Mouse (Mus musculus) G1E (cell line): ENCODE data around the gene Ube2u. TPM values are rescaled to one million over a fixed set of nuclear protein-coding genes. Genes with fewer than 3 reads are reported as not detected.
"Not testable (repeated sequence)": the region's sequence is repeated elsewhere in the genome, so short reads cannot be mapped to it uniquely, and the experiment has no call there.

Experiments used
- ATAC-seq: 2 replicates; pipeline ENCODE4 v1.8.0; 2016; ENCODE audit warnings: mild to moderate bottlenecking; ENCODE audit not compliant: insufficient number of reproducible peaks, poor library complexity, low FRiP score, severe bottlenecking; ENCODE audit errors: extremely low read depth
- DNase-seq: peaks from one replicate; pipeline ENCODE4 v3.0.0; 2012; ENCODE audit warnings: low spot score
- H3K27me3 ChIP-seq: 2 replicates; pipeline ENCODE4 v1.6.1; 2012; ENCODE audit warnings: mild to moderate bottlenecking, low read length, inconsistent platforms; ENCODE audit not compliant: insufficient read depth
- H3K36me3 ChIP-seq: replicated peaks from 2 replicates; pipeline ENCODE3; 2012; ENCODE audit warnings: mild to moderate bottlenecking, inconsistent platforms
- H3K4me1 ChIP-seq: 2 replicates; pipeline ENCODE4 v1.6.1; 2012; ENCODE audit warnings: low read depth, low read length, inconsistent platforms, mixed read lengths; ENCODE audit not compliant: insufficient read depth
- H3K4me3 ChIP-seq: 2 replicates; pipeline ENCODE4 v1.5.1; 2012; ENCODE audit warnings: low read depth, mild to moderate bottlenecking, inconsistent platforms, low read length, moderate library complexity, mixed read lengths
- H3K9me3 ChIP-seq: replicated peaks from 2 replicates; pipeline ENCODE4 v1.6.1; 2012; ENCODE audit warnings: inconsistent platforms
- CTCF ChIP-seq: IDR thresholded peaks from 2 replicates; pipeline ENCODE4 v1.5.1; 2012; ENCODE audit warnings: low read depth, low read length, inconsistent platforms, mixed read lengths
- GATA1 ChIP-seq: IDR thresholded peaks from 2 replicates; pipeline ENCODE4 v1.6.1; 2012; ENCODE audit warnings: borderline replicate concordance, low read length, inconsistent platforms, mixed read lengths
- GATA2 ChIP-seq: IDR thresholded peaks from 2 replicates; pipeline ENCODE4 v1.6.1; 2012; ENCODE audit warnings: low read depth, low read length, inconsistent platforms, borderline replicate concordance
- POLR2AphosphoS5 ChIP-seq: IDR thresholded peaks from 2 replicates; pipeline ENCODE4 v1.6.1; 2012; ENCODE audit warnings: low read depth, low read length, inconsistent platforms; ENCODE audit not compliant: insufficient replicate concordance
- TAL1 ChIP-seq: conservative IDR thresholded peaks from 2 replicates; pipeline ENCODE4 v1.6.1; 2012; ENCODE audit warnings: low read depth, low read length, inconsistent platforms, mixed read lengths
- polyA plus RNA-seq: library from polyadenylated mRNA; stranded (reverse); fragments of >175 nt; gene quantifications from 2 replicates; pipeline ENCODE4 v1.2.3, GENCODE M21; 2012
- total RNA-seq, 2 experiments: library from RNA; stranded (forward) in 1 of 2; stranded (reverse) in 1 of 2; fragments of 200-1000 nt in 1 of 2; fragments of >200 nt in 1 of 2; fragmentation: Nextera tagmentation in 1 of 2; gene quantifications; 2 replicates each; pipeline ENCODE4 v1.2.3; 2014 to 2017

Ube2u gene
- total and polyA plus RNA-seq, 3 experiments = not detected

- ATAC-seq (no peak), DNase-seq (no peak)
- Histone ChIP-seq H3K36me3 (no peaks in the 10 kb centered on the region), H3K4me1 (no peaks in the 10 kb centered on the region), H3K27me3 (no peaks in the 10 kb centered on the region), H3K9me3 (peaks cover 4% of the 10 kb centered on the region), H3K4me3 (no peak overlapping the region)
- TF ChIP-seq POLR2AphosphoS5 (no peak), TAL1 (no peak), CTCF (no peak), GATA1 (no peak), GATA2 (no peak)
Observed at GRCm38 (mm10) chr4:100488447-100488846, 9.8 kb downstream of the Ube2u start.

DNA sequence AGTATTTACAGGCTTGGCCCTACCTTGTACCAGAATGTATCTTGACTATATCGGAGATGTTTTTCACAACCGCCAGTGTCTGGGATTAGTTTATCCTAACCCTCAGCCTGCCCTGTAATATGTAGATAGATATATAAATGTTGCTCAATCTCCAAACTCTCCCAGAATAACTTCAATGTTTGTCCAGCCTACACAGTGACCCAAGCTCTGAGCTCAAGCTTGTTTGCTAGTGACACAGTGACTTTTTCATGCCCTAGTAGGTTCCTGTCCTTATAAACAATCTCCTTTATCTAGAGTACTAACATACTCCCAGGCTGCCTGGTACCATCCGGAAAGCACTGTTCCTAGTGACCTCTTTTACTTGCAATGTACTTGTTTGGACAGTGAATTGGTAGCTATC is 16.5 kb downstream of the Ube2u start:
- DNase-seq (no peak), ATAC-seq (no peak)
- no peaks in the 10 kb centered on the region for H3K4me1 ChIP-seq
- H3K27me3 ChIP-seq = no peaks in the 10 kb centered on the region
- TF ChIP-seq GATA1 = no peak
- no peak for TF ChIP-seq GATA2
- no peaks in the 10 kb centered on the region for H3K36me3 ChIP-seq
- peaks cover 2% of the 10 kb centered on the region; the same call in 1 of the 2 replicates for H3K9me3 ChIP-seq
- H3K4me3 ChIP-seq = no peak overlapping the region

DNA sequence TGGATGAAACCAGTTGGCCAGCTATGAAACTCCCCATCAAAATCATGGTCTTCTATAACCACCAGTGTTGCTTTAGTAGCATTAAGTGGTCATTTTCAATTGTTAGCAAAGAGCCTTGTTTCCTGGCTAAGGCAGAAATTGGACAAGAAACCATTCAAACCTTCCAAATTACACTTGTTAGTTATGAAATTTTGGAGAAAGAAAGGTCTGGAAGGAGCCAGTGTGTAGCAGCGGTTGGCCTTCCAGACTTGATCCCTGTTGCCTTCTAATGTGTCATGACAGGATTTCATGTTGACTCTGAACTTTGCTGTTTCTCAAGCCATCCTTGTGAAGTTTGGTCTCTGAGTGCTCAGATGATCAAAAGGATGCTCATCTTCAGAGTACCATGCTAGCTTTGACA is 17.9 kb downstream of the Ube2u start:
- Histone ChIP-seq H3K27me3 (no peaks in the 10 kb centered on the region), H3K9me3 (peaks cover 2% of the 10 kb centered on the region; the same call in 1 of the 2 replicates), H3K4me3 (no peak overlapping the region), H3K36me3 (no peaks in the 10 kb centered on the region), H3K4me1 (no peaks in the 10 kb centered on the region)
- TF ChIP-seq GATA2 = no peak
- TF ChIP-seq POLR2AphosphoS5 = no peak
- TF ChIP-seq CTCF = no peak
- ATAC-seq (no peak), DNase-seq (no peak)

DNA sequence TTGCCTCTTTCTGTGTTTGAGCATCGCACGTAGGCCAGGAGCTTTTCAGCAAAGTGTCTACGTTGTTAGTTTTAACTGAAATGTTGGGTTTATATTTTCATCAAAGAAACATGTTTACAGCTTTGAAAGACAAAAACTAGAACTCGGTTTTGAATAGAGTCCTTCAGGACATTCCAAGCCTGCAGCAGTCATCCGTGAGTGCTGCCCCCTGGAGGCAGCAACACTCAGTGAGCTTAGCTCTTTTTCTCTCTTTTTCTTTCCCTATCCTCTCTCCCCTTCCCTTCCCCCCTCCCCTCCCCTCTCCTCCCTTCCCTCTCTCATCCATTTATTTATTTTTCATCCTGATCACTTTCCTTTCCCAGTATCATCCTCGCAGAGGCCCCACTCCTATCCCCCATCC is 19.5 kb downstream of the Ube2u start:
- Histone ChIP-seq H3K4me3 (no peak overlapping the region), H3K27me3 (no peaks in the 10 kb centered on the region)

DNA sequence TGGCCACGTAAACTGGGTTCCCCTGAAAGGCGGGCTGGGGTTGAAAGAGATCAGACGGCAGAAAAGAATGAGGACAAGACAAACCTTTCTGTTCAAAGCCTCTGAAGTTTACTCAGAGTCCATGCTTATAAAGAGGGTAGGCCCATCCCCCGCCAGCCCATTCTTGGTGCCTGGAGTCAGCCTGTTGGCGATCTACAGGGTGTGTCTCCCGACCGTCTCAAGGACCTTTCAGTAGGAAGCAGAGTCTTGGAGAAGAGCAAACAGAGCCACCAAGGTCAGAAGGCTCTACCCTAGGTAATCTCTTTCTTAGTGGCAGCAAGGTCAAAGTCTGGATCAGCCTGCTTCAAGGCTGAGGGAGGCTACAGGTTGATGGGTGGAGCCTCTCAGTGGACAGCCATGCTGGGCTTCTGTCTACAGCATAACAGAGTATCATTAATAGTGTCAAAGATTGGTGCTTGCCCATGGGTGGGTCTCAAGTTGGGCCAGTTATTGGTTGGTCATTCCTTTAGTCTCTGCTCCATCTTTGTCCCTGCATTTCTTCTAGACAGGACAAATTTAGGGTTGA is 20.5 kb downstream of the Ube2u start:
- H3K4me3 ChIP-seq, H3K9me3 ChIP-seq, H3K27me3 ChIP-seq, DNase-seq, ATAC-seq, H3K36me3 ChIP-seq, H3K4me1 ChIP-seq: not testable (repeated sequence)

More for the DNA sequence above, 19.5 kb downstream of the Ube2u start:
- no peak for TF ChIP-seq GATA2
- no peak for TF ChIP-seq POLR2AphosphoS5
- no peak for TF ChIP-seq GATA1
- TF ChIP-seq TAL1 = no peak
- TF ChIP-seq CTCF = no peak
- DNase-seq (no peak), ATAC-seq (no peak)
- Histone ChIP-seq H3K4me1 (no peaks in the 10 kb centered on the region), H3K36me3 (no peaks in the 10 kb centered on the region), H3K9me3 (peaks cover 4% of the 10 kb centered on the region; the same call in 1 of the 2 replicates)

DNA sequence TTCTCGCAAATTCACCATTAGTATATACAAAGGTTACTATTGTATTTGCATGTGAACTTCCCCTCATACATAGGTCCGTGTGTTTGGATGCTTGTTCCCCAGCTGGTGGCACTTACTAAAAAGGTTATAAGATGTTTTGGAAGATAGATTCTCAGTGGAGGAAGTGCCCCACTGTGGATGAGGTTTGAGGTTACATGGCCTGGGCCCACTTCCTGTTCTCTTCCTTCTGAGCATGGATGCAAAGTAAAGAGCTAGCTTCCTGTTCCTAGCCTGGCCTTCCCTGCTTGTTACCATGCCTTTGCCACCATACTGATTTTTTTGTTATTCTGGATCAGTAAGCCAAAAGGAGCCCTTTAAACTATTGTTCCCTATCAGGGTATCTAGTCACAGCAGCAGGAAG is 24.7 kb downstream of the Ube2u start:
- peaks cover 10% of the 10 kb centered on the region for H3K9me3 ChIP-seq
- no peak overlapping the region for H3K4me3 ChIP-seq
- no peaks in the 10 kb centered on the region for H3K36me3 ChIP-seq
- H3K27me3 ChIP-seq = no peaks in the 10 kb centered on the region
- TF ChIP-seq POLR2AphosphoS5 (no peak), CTCF (no peak), GATA1 (no peak), GATA2 (no peak), TAL1 (no peak)
- DNase-seq (no peak), ATAC-seq (no peak)
- H3K4me1 ChIP-seq = no peaks in the 10 kb centered on the region

DNA sequence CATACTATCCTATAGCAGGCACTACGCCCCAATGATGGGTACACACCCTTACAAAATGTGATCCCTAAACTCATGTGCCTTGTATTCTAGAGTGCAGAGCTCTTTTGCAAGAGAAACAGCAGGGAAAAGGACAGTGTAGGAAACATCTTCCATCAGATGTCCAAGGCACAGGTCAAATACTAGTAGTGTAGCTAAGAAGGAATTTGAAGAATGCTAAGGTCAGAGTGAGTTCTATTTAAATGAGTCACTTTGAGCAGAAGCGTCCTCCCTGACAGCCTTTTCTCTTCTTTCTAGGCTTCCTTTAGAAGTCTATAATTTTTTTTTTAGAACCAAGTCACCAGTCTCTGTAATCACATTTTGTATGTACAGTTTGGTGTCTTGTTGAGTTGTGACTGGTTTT is 39.0 kb downstream of the Ube2u start:
- no peaks in the 10 kb centered on the region for H3K4me1 ChIP-seq
- H3K27me3 ChIP-seq = no peaks in the 10 kb centered on the region
- ATAC-seq (no peak), DNase-seq (no peak)
- no peak overlapping the region for H3K4me3 ChIP-seq
- TF ChIP-seq TAL1 (no peak), GATA2 (no peak), CTCF (no peak), GATA1 (no peak), POLR2AphosphoS5 (no peak)
- peaks cover 2% of the 10 kb centered on the region for H3K9me3 ChIP-seq
- H3K36me3 ChIP-seq = no peaks in the 10 kb centered on the region

GRCm38 (mm10) chr4:100522534-100522933 is 43.9 kb downstream of the Ube2u start:
- TF ChIP-seq TAL1 = no peak
- no peak for TF ChIP-seq GATA2
- TF ChIP-seq CTCF = no peak
- no peak for TF ChIP-seq GATA1
- TF ChIP-seq POLR2AphosphoS5 = no peak
- Histone ChIP-seq H3K9me3 (0 out of 2 replicates have a peak, but pooled peaks cover 2% of the 10 kb centered on the region), H3K27me3 (no peaks in the 10 kb centered on the region), H3K4me3 (no peak overlapping the region), H3K36me3 (no peaks in the 10 kb centered on the region), H3K4me1 (no peaks in the 10 kb centered on the region)
- ATAC-seq (no peak), DNase-seq (no peak)
